Mouse (Mus musculus) bone marrow, adult 2 months (tissue): ENCODE measurements around the gene Cd22.

Experiments used
- CTCF ChIP-seq: fragments of 200-500 bp; IDR thresholded peaks from 2 replicates; pipeline ENCODE4 v1.5.1; 2011; ENCODE audit warnings: low read length, control low read depth; ENCODE audit not compliant: control insufficient read depth, insufficient read depth
- POLR2A ChIP-seq: fragments of 200-500 bp; IDR thresholded peaks from 2 replicates; pipeline ENCODE4 v1.6.1; 2011; ENCODE audit warnings: low read depth, mild to moderate bottlenecking, control low read depth, low read length, borderline replicate concordance; ENCODE audit not compliant: control insufficient read depth

- TF ChIP-seq CTCF (no peak), POLR2A (peak; percentile 41; the same call in 1 of the 2 replicates)
Measured at GRCm38 (mm10) chr7:30820854-30821445, 59.2 kb downstream of the Cd22 start.
